Comparison of ENCODE assay signal across 21 mouse cellular contexts in genomic region chr19:59280841-59281240, GRCm38 (mm10). TPM values are rescaled to one million over a fixed set of nuclear protein-coding genes. Genes with fewer than 3 reads are reported as not detected.
A peak's percentile ranks its signal among the peaks of the same experiment; 100 is the strongest.
DNase-seq lines count a peak whose midpoint lies in the region; ATAC-seq and TF ChIP-seq lines count a peak whose summit lies in the region.
"Had no signal": no experiment of that assay in that cellular context is flagged by ENCODE, and none has a peak within 500 bp of the region (broad histone marks: within the 10 kb centered on the region; RNA-seq: fewer than 3 reads in every experiment).

No protein-coding gene starts in this region.

- H3K9ac ChIP-seq in forebrain, postnatal 0 days: no peak overlapping the region
- no peak overlapping the region for H3K9ac ChIP-seq in forebrain, embryonic 16.5 days (replicated peaks; ENCODE audit: low read depth, low read length)
- H3K9ac ChIP-seq: forebrain, embryonic 13.5 days; liver, embryonic 12.5 days had no signal

- H3K27ac ChIP-seq in forebrain, postnatal 0 days (ENCODE audit: low read depth, low read length): no peak overlapping the region
- no peak overlapping the region for H3K27ac ChIP-seq in forebrain, embryonic 16.5 days (ENCODE audit: low read length)
- H3K27ac ChIP-seq: forebrain, embryonic 13.5 days; liver, embryonic 12.5 days; midbrain, embryonic 10.5 days had no signal

- no peaks in the 10 kb centered on the region for H3K36me3 ChIP-seq in forebrain, postnatal 0 days (ENCODE audit: insufficient read depth)
- no peaks in the 10 kb centered on the region for H3K36me3 ChIP-seq in forebrain, embryonic 16.5 days (ENCODE audit: control insufficient read depth, insufficient read depth)

- no peaks in the 10 kb centered on the region for H3K27me3 ChIP-seq in forebrain, postnatal 0 days (ENCODE audit: insufficient read depth, low read length)
- H3K27me3 ChIP-seq in forebrain, embryonic 16.5 days (replicated peaks; ENCODE audit: control insufficient read depth, insufficient read depth, low read length): no peaks in the 10 kb centered on the region
- H3K27me3 ChIP-seq: forebrain, embryonic 13.5 days; liver, embryonic 12.5 days had no signal

- no peak overlapping the region for H3K4me2 ChIP-seq in forebrain, postnatal 0 days (ENCODE audit: low read depth)
- no peak overlapping the region for H3K4me2 ChIP-seq in forebrain, embryonic 16.5 days (ENCODE audit: low read length)
- H3K4me2 ChIP-seq: forebrain, embryonic 13.5 days; liver, embryonic 12.5 days had no signal

- no peaks in the 10 kb centered on the region for H3K4me1 ChIP-seq in forebrain, postnatal 0 days (ENCODE audit: insufficient read depth)
- no peaks in the 10 kb centered on the region for H3K4me1 ChIP-seq in forebrain, embryonic 16.5 days (replicated peaks; ENCODE audit: control insufficient read depth, insufficient read depth, low read length)
- H3K4me1 ChIP-seq: forebrain, embryonic 13.5 days; liver, embryonic 12.5 days; midbrain, embryonic 10.5 days had no signal

- H3K4me3 ChIP-seq in forebrain, postnatal 0 days (ENCODE audit: low read depth, low read length): no peak overlapping the region
- H3K4me3 ChIP-seq in forebrain, embryonic 16.5 days (replicated peaks; ENCODE audit: low read length): no peak overlapping the region
- H3K4me3 ChIP-seq: forebrain, embryonic 13.5 days; liver, embryonic 12.5 days; midbrain, embryonic 10.5 days had no signal

- 0 out of 2 replicates have a peak, but pooled peaks have one; percentile 25 for ATAC-seq in forebrain, postnatal 0 days
- ATAC-seq in forebrain, embryonic 16.5 days: no peak
- ATAC-seq: forebrain, embryonic 13.5 days; liver, embryonic 12.5 days; midbrain, embryonic 16.5 days had no signal

- intact Hi-C loops in heart, postnatal 10 days (cut with DNase I): no loop called here
- intact Hi-C loops in heart, postnatal 36 days (cut with DNase I): no loop called here
- intact Hi-C loops in heart, postnatal 25 days (cut with DNase I): no loop called here

- DNase-seq in forebrain, postnatal 0 days: no peak
- DNase-seq in heart, postnatal 10 days: peak; percentile 30 to 35
- DNase-seq in heart, postnatal 36 days: no peak
- DNase-seq in MN1 (ENCODE audit: low spot score): peak; percentile 39
- DNase-seq in heart, postnatal 25 days (ENCODE audit: low spot score): peak; percentile 7
- no peak for DNase-seq in right cerebral cortex, postnatal 25 days
- DNase-seq: adrenal gland, postnatal 36 days; cerebellum, adult 11 months; cerebellum, postnatal 10 days; gastrocnemius, postnatal 36 days; kidney, adult 8-10 months; kidney, postnatal 10 days; lung, adult 18-20 months; lung, postnatal 10 days; thymus, adult 2 months; thymus, postnatal 4 days had no signal

- no peaks in the 10 kb centered on the region for H3K9me3 ChIP-seq in forebrain, postnatal 0 days (ENCODE audit: low read length)
- no peaks in the 10 kb centered on the region for H3K9me3 ChIP-seq in forebrain, embryonic 16.5 days (ENCODE audit: control insufficient read depth, low read length)
- H3K9me3 ChIP-seq: forebrain, embryonic 13.5 days; liver, embryonic 12.5 days; midbrain, embryonic 10.5 days had no signal

- TF ChIP-seq CTCF in forebrain, postnatal 0 days (IDR thresholded peaks at IDR 0.05; ENCODE audit: low read depth): no peak

RNA-seq across cellular contexts. Expression of gene Slc18a2, which starts 20.1 kb away (rescaled TPM):
- 7.8 and 9.3 TPM in 2 replicates for total RNA-seq in forebrain, postnatal 0 days (2014; rRNA removed)
- polyA plus RNA-seq in forebrain, postnatal 0 days (2015; fragmentation: Nextera tagmentation; extraction: Ambion mirVana): 7.7 and 15.0 TPM in 2 replicates
- 19.8 and 21.0 TPM in 2 replicates for polyA plus RNA-seq in forebrain, embryonic 16.5 days (2015; fragmentation: Nextera tagmentation; extraction: Ambion mirVana)
- total RNA-seq in heart, postnatal 10 days (2021): 1 to 10 TPM; 1.1 to 1.4 TPM
- total RNA-seq in heart, postnatal 36 days (2021): under 1 TPM; 0.62 to 0.94 TPM
- total RNA-seq in heart, postnatal 25 days (2021): under 1 TPM; 0.68 to 0.70 TPM

RNA-seq across cellular contexts. Expression of gene Rps12-ps3, which starts 41.2 kb away (rescaled TPM):
- 79.8 and 91.9 TPM in 2 replicates for total RNA-seq in forebrain, postnatal 0 days (2014; rRNA removed)
- 3.6 and 6.9 TPM in 2 replicates for polyA plus RNA-seq in forebrain, postnatal 0 days (2015; fragmentation: Nextera tagmentation; extraction: Ambion mirVana)
- 4.7 and 5.1 TPM in 2 replicates for polyA plus RNA-seq in forebrain, embryonic 16.5 days (2015; fragmentation: Nextera tagmentation; extraction: Ambion mirVana)
- total RNA-seq in heart, postnatal 10 days (2021): 100 to 1,000 TPM; 323 to 397 TPM
- 100 to 1,000 TPM; 231 to 254 TPM for total RNA-seq in heart, postnatal 36 days (2021)
- 100 to 1,000 TPM; 247 to 305 TPM for total RNA-seq in heart, postnatal 25 days (2021)

Comparison
In these comparisons a context has a peak if more than half of its experiments do, and no peak if none do; other contexts are left out.
1. DNase-seq: peak in heart, postnatal 10 days (2 of 2), MN1 (single experiment) and heart, postnatal 25 days (single experiment); none in forebrain, postnatal 0 days (single experiment), heart, postnatal 36 days (0 of 2) and right cerebral cortex, postnatal 25 days (single experiment).